Mouse (Mus musculus) hindbrain, embryonic 16.5 days (tissue): Measurements from ENCODE around the gene Mcts1. TPM values are rescaled to one million over a fixed set of nuclear protein-coding genes. Genes with fewer than 3 reads are reported as not detected.

Source experiments
- ATAC-seq: fragments of 200-750 bp; cut with Nextera tagmentation; 2 replicates; pipeline ENCODE4 v1.8.0; 2017; ENCODE audit warnings: moderate TSS enrichment, moderate library complexity
- H3K27ac ChIP-seq: fragments of 300-500 bp; sonication (generic); 2 replicates; pipeline ENCODE4 v1.5.1; 2014; ENCODE audit warnings: low read depth, mild to moderate bottlenecking, control low read depth, low read length, moderate library complexity
- H3K27me3 ChIP-seq: fragments of 300-500 bp; sonication (generic); replicated peaks from 2 replicates; pipeline ENCODE4 v1.6.1; 2014; ENCODE audit warnings: low read length; ENCODE audit not compliant: control insufficient read depth, insufficient read depth
- H3K36me3 ChIP-seq: fragments of 300-500 bp; sonication (generic); 2 replicates; pipeline ENCODE4 v1.6.1; 2014; ENCODE audit warnings: mild to moderate bottlenecking, low read length, moderate library complexity, mixed read lengths; ENCODE audit not compliant: control insufficient read depth, insufficient read depth
- H3K4me1 ChIP-seq: fragments of 300-500 bp; sonication (generic); 2 replicates; pipeline ENCODE4 v1.6.1; 2014; ENCODE audit warnings: low read depth, low read length; ENCODE audit not compliant: control insufficient read depth, insufficient read depth
- H3K4me2 ChIP-seq: fragments of 300-500 bp; sonication (generic); 2 replicates; pipeline ENCODE4 v1.6.1; 2014; ENCODE audit warnings: mild to moderate bottlenecking, low read length, control low read depth, moderate library complexity
- H3K4me3 ChIP-seq: fragments of 300-500 bp; sonication (generic); 2 replicates; pipeline ENCODE4 v1.5.1; 2014; ENCODE audit warnings: mild to moderate bottlenecking, low read length, control low read depth, moderate library complexity
- H3K9ac ChIP-seq: fragments of 300-500 bp; sonication (generic); 2 replicates; pipeline ENCODE4 v1.6.1; 2014; ENCODE audit warnings: low read depth, mild to moderate bottlenecking, control low read depth, low read length, moderate library complexity
- H3K9me3 ChIP-seq: fragments of 300-500 bp; sonication (generic); 2 replicates; pipeline ENCODE4 v1.6.1; 2014; ENCODE audit warnings: mild to moderate bottlenecking, low read length, moderate library complexity; ENCODE audit not compliant: control insufficient read depth
- WGBS: fragments of 180-500 bp; shearing (Covaris S2); extraction: QIAGEN DNeasy Blood & Tissue Kit; methylation state at CpG from one replicate; pipeline ENCODE4 v1.1.7; 2014; 5-methylcytosine and 5-hydroxymethylcytosine counted together
- polyA plus RNA-seq: library from polyadenylated mRNA; unstranded; fragments of >200 nt; fragmentation: Nextera tagmentation; extraction: Ambion mirVana; gene quantifications from 2 replicates; pipeline ENCODE4 v1.2.1, GENCODE M21; 2015

Mcts1 gene
- polyA plus RNA-seq, 1 experiment from 2014 or later, result 181 TPM

DNA sequence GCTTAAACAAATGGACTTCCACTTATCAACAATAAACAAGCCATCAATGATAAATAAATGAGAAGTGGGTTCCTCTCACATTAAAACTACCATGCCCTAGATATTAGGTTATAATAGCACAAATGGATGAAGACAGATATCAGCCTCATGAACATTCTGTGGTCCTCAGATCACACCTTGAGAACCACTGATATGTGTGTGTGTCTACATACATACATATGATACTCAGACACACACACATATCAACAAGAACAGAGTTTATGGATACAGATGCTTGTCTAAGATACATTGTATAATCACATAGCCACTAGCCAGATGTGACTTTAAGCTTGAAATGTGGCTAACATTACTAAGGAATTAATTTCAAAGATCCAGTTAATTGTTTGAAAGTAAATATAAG lies 17.1 kb upstream of the Mcts1 start:
- no peak for ATAC-seq

GRCm38 (mm10) chrX:38589827-38590226 lies 10.6 kb upstream of the Mcts1 start:
- Histone ChIP-seq H3K36me3 (no peaks in the 10 kb centered on the region), H3K27me3 (no peaks in the 10 kb centered on the region), H3K4me3 (no peak overlapping the region), H3K9me3 (no peaks in the 10 kb centered on the region), H3K4me1 (no peaks in the 10 kb centered on the region), H3K9ac (no peak overlapping the region), H3K4me2 (no peak overlapping the region), H3K27ac (no peak overlapping the region)
- ATAC-seq, result no peak
- 58% methylated on average over 4 of the region's 4 CpGs for WGBS

More for the DNA sequence above, 17.1 kb upstream of the Mcts1 start:
- H3K9me3 ChIP-seq, result no peaks in the 10 kb centered on the region
- no peaks in the 10 kb centered on the region for H3K27me3 ChIP-seq
- no peak overlapping the region for H3K9ac ChIP-seq
- no peak overlapping the region for H3K4me2 ChIP-seq
- H3K4me3 ChIP-seq, result no peak overlapping the region
- no peak overlapping the region for H3K27ac ChIP-seq
- no peaks in the 10 kb centered on the region for H3K4me1 ChIP-seq
- no peaks in the 10 kb centered on the region for H3K36me3 ChIP-seq

- Histone ChIP-seq H3K9me3 (no peaks in the 10 kb centered on the region), H3K4me1 (no peaks in the 10 kb centered on the region), H3K4me2 (no peak overlapping the region), H3K27me3 (no peaks in the 10 kb centered on the region), H3K9ac (no peak overlapping the region), H3K36me3 (no peaks in the 10 kb centered on the region), H3K27ac (no peak overlapping the region), H3K4me3 (no peak overlapping the region)
- 93% methylated on average over 3 of the region's 3 CpGs for WGBS
- no peak for ATAC-seq
These were observed 8.6 kb upstream of the Mcts1 start for GRCm38 (mm10) chrX:38591749-38592148.

DNA sequence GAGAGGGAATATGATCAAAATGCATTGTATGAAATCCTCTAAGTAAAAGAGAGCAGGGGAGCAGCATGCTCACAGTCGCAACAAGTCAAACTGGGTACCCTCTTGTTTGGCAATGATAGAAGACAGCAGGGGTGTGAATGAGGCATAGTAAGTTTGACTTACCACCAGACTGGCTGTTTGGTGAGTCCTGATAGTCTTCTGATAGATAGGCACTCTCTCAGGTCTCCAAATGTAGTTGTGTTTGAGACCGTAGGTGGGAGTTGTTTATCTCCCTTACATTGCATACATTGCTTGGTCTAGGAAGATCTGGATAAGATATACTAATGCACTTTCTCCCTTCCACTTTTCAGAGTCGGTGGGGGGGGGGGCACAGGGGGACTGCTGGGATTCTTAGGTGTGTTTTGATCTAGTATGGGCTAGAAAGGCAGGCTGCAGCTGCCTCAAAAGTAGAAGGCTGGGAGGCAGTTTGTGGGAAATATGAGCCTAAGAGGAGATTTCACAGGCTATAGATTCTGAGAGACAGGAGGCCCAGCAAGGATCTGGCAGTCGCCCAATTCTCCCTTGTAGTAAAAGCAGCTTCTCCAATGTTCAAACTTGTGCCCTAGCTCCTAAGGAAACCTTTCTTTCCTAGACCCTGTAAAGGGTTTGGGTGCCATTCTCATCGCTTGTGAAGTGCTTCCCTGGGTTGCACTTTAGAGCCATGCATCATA lies 7.0 kb upstream of the Mcts1 start:
- no peak overlapping the region for H3K4me3 ChIP-seq
- no peak overlapping the region for H3K9ac ChIP-seq
- H3K27ac ChIP-seq, result no peak overlapping the region
- H3K36me3 ChIP-seq, result no peaks in the 10 kb centered on the region
- no peaks in the 10 kb centered on the region for H3K4me1 ChIP-seq
- no peak overlapping the region for H3K4me2 ChIP-seq
- WGBS, result 65% methylated on average over 5 of the region's 5 CpGs
- ATAC-seq, result no peak
- H3K9me3 ChIP-seq, result no peaks in the 10 kb centered on the region
- no peaks in the 10 kb centered on the region for H3K27me3 ChIP-seq

DNA sequence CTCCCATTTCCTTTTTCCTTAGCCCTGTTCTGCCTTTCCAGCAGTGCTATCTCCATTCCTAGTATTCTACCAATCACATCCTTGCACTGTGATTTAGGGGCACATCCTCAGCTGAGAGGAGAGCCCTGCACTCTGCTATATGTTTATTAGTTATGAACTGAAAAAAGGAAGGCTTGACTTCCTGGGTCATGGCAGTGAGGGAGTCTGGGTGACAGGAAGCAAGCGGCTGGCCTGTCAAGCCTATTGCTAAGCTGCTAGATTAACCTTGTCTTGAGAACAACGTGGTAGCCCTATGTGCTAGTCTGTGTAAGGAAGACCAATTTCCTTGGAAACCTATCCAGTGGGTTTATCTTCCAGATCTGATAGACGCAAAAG lies 604 bp downstream of the Mcts1 start:
- WGBS, result 14% methylated on average over 3 of the region's 3 CpGs
- H3K9me3 ChIP-seq, result no peaks in the 10 kb centered on the region
- peak; percentile 85 for ATAC-seq
- no peaks in the 10 kb centered on the region for H3K27me3 ChIP-seq
- H3K4me2 ChIP-seq, result peak overlapping the region; percentile 58
- H3K36me3 ChIP-seq, result no peaks in the 10 kb centered on the region
- H3K4me1 ChIP-seq, result no peaks in the 10 kb centered on the region
- peak overlapping the region; percentile 48 for H3K4me3 ChIP-seq
- H3K9ac ChIP-seq, result peak overlapping the region; percentile 64
- H3K27ac ChIP-seq, result peak overlapping the region; percentile 76

DNA sequence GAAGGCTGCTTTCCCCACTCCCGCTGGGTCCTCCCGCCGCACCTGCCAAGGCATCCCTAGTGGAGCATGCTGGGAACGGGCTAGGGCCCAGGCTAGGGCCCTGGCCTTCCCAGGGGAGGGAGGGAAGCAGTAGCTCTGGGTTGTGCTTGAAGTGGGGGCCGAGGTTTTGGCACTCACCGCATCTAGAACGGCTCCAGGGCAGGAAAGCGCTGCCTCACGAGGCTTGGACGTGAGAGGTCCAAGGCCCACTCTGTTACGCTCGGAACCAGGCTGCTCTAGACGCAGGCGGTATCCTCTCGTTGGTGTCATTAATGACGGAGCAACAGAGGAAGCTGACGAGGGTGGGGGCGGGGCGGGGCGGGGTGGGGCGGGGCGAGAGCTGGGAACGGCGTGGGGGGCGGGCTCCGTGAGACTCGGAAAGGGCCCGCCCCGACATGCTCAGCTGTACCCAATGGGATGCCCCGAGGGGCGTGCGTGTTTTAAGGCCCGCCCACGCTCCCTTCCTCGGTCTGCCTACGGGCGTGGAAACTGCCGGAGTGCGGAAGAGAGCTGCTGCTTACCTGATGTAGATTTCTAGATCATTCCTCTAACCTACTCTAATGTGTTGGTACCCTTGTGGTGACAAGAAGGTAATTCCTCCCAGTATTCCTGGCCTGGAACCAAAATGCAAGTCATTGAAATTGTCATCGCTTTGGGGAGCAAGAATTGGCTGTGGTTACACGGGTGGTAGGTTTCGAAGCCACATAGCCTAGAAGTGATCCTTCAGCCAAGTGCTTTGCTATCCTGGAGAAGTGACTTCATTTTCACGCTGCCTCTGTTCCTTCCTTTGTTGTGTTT lies 34.6 kb downstream of the Mcts1 start, which contains the start of gene C1galt1c1:
TSS of gene C1galt1c1 (minus strand) at position 287 of the 837 bp plus-strand sequence.
- H3K27ac ChIP-seq, result peak within 1 kb of the TSS; percentile 82
- peaks cover 2% of the 10 kb centered on the region; the same call in 1 of the 2 replicates for H3K4me1 ChIP-seq
- 20% methylated on average over 32 of the region's 43 CpGs for WGBS
- peak within 1 kb of the TSS; percentile 57 for H3K4me2 ChIP-seq
- no peaks in the 10 kb centered on the region for H3K27me3 ChIP-seq
- no peaks in the 10 kb centered on the region for H3K36me3 ChIP-seq
- H3K4me3 ChIP-seq, result peak within 1 kb of the TSS; percentile 50
- peak; percentile 99 for ATAC-seq
- H3K9ac ChIP-seq, result peak within 1 kb of the TSS; percentile 66
- no peaks in the 10 kb centered on the region for H3K9me3 ChIP-seq

DNA sequence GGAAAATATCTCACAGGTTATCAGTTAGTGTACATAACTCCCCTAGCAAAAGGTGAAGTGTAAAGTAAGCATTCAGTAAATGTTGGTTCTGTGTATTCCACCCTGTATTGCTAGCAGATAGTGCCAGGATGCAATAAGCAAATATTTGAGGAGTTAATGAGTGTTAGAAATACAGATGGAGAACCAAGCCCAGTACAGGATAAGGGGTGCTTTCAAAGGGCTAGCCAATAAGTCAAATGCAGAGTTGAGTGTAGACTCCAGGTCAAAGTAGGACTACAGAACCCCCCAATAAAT lies 35.2 kb downstream of the Mcts1 start:
- H3K27me3 ChIP-seq, result no peaks in the 10 kb centered on the region
- H3K9me3 ChIP-seq, result no peaks in the 10 kb centered on the region
- peak overlapping the region; percentile 42; the same call in 1 of the 2 replicates for H3K27ac ChIP-seq
- H3K36me3 ChIP-seq, result no peaks in the 10 kb centered on the region
- ATAC-seq, result peak; percentile 6; the same call in 1 of the 2 replicates
- peak overlapping the region; percentile 37 for H3K4me3 ChIP-seq
- H3K4me2 ChIP-seq, result peak overlapping the region; percentile 57
- H3K9ac ChIP-seq, result no peak overlapping the region
- peaks cover 2% of the 10 kb centered on the region; the same call in 1 of the 2 replicates for H3K4me1 ChIP-seq

- H3K4me1 ChIP-seq, result no peaks in the 10 kb centered on the region
- H3K9ac ChIP-seq, result no peak overlapping the region
- H3K27me3 ChIP-seq, result no peaks in the 10 kb centered on the region
- H3K4me3 ChIP-seq, result no peak overlapping the region
- 74% methylated on average over 4 of the region's 4 CpGs for WGBS
- no peak for ATAC-seq
- no peaks in the 10 kb centered on the region for H3K36me3 ChIP-seq
- no peak overlapping the region for H3K27ac ChIP-seq
- no peaks in the 10 kb centered on the region for H3K9me3 ChIP-seq
- no peak overlapping the region for H3K4me2 ChIP-seq
These were observed 41.1 kb downstream of the Mcts1 start for GRCm38 (mm10) chrX:38641435-38641834.

GRCm38 (mm10) chrX:38642183-38642582 lies 41.8 kb downstream of the Mcts1 start:
- Histone ChIP-seq H3K4me3 (no peak overlapping the region), H3K4me1 (no peaks in the 10 kb centered on the region), H3K4me2 (no peak overlapping the region), H3K9me3 (no peaks in the 10 kb centered on the region), H3K27me3 (no peaks in the 10 kb centered on the region), H3K27ac (no peak overlapping the region), H3K36me3 (no peaks in the 10 kb centered on the region), H3K9ac (no peak overlapping the region)
- ATAC-seq, result no peak
- WGBS, result 75% methylated on average over 4 of the region's 4 CpGs
